Mouse (Mus musculus) brain, embryonic 14.5 days (tissue): ENCODE measurements around the gene Vhl. TPM values are rescaled to one million over a fixed set of nuclear protein-coding genes. Genes with fewer than 3 reads are reported as not detected.
"Not testable (repeated sequence)": the region's sequence is repeated elsewhere in the genome, so short reads cannot be mapped to it uniquely, and the experiment has no call there.

Experiments used
- DNase-seq: peaks from one replicate; pipeline ENCODE4 v3.0.0-alpha.2; 2011; ENCODE audit warnings: low read depth
- CTCF ChIP-seq: fragments of 200-500 bp; IDR thresholded peaks from 2 replicates; pipeline ENCODE4 v1.5.1; 2012; ENCODE audit warnings: inconsistent platforms, mild to moderate bottlenecking, moderate library complexity, borderline replicate concordance; ENCODE audit not compliant: insufficient read depth, insufficient read length; ENCODE audit errors: extremely low read depth
- POLR2A ChIP-seq: fragments of 200-500 bp; IDR thresholded peaks from 2 replicates; pipeline ENCODE4 v1.6.1; 2012; ENCODE audit warnings: mild to moderate bottlenecking, inconsistent platforms, borderline replicate concordance; ENCODE audit not compliant: poor library complexity, insufficient read depth, insufficient read length, severe bottlenecking; ENCODE audit errors: extremely low read depth
- polyA plus RNA-seq: library from polyadenylated mRNA; depleted of rRNA; stranded (reverse); fragments of >200 nt; gene quantifications from 2 replicates; pipeline ENCODE4 v1.2.3, GENCODE M21; 2012

Gene Vhl
- polyA plus RNA-seq, 1 experiment: 71.2 TPM

DNA sequence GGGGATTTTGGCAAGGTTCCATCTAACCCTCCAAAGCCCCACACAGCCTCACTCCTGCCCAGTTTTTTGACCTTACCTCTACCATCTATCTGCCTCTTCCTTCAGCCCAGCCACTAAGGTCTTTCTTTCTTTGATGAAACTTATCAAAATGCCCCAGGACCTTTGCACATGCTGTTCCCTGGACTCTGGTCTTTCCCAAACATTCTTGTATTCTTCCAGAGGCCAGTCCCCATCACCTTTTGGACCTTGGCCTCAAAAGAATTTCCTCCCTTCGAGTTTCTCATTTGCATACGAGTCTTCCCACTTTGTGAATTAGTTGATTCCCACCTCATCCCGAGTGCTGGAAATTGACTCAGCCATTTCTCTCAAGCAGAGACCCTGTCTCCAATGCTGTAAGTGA, 31.7 kb downstream of the Vhl start:
- DNase-seq: no peak
- TF ChIP-seq POLR2A (no peak), CTCF (no peak)

DNA sequence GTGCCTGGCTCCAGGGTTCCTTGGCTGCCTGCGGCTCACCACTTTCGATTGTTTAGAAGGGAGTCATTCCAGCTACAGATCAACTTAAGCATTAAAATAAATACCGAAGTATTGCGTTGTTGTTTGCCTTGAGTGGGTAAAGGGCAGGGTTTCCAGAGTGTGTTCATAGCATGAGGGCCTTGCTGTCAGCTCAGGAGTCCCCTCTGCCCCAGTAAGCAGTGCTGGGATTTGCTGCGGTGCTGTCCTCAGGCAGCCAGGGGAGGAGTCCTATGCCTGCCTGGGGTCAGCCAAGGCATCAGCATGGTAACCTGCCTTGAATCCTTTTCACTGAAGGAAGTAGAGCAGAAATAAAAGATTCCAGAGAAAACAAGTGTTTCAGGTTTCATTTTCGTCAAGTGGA, 33.1 kb downstream of the Vhl start:
- TF ChIP-seq POLR2A: no peak
- TF ChIP-seq CTCF: no peak
- no peak for DNase-seq

DNA sequence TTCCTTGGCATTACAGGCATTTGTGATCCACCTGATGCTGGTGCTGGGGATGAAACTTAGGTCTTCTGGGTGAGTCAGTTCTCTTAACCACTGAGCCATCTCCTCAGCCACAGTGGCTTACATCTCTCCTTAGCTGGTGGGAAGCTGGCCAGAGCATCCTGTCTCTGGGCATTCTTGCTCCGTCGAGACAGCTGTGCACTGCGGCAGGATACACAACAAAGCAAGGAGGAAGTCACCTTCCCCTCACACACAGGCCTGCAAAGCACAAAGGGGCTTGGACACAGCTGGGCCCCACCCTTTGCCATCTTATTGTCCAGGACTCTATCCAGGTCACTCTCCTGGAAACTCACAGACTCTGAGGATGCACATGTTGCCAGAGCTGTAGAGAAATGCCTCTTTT, 34.5 kb downstream of the Vhl start:
- TF ChIP-seq CTCF (no peak), POLR2A (no peak)
- no peak for DNase-seq

DNA sequence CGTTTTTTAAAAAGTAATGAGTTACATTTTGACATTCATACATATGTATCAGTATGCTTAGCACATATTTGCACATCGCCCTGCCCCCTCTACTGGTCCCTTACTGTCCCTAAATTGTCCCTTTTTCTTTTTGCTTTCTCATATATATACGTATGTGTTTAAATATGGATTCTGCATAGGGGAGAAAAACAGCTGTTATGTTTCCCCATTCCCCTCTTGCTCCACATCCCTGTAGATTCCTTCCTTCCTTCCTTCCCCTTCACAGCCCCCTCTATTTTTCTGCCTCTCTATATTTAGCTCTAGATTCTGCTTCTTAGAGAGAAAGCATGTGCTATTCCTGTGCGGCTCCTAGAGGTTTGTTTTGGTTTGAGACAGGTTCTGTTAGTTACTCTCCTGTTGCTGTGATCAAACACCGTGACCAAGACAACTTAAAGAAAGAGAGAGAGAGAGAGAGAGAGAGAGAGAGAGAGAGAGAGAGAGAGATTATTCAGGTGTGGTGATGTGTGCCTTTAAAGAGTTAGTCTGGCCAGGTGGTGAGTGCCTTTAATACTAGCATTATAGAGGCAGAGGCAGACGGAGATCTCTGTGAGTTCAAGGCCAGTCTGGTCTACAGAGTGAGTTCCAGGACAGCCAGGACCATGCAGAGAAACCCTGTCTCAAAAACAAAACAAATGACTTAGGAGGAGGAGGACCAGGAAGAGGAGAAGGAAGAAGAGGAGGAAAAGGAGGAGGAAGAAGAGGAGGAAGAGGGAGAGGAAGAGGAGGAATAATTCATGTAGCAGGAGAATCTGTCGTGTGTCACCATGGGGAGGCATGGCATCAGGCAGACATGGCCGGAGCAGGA, 36.1 kb downstream of the Vhl start:
- TF ChIP-seq CTCF: no peak
- TF ChIP-seq POLR2A: no peak
- no peak for DNase-seq

DNA sequence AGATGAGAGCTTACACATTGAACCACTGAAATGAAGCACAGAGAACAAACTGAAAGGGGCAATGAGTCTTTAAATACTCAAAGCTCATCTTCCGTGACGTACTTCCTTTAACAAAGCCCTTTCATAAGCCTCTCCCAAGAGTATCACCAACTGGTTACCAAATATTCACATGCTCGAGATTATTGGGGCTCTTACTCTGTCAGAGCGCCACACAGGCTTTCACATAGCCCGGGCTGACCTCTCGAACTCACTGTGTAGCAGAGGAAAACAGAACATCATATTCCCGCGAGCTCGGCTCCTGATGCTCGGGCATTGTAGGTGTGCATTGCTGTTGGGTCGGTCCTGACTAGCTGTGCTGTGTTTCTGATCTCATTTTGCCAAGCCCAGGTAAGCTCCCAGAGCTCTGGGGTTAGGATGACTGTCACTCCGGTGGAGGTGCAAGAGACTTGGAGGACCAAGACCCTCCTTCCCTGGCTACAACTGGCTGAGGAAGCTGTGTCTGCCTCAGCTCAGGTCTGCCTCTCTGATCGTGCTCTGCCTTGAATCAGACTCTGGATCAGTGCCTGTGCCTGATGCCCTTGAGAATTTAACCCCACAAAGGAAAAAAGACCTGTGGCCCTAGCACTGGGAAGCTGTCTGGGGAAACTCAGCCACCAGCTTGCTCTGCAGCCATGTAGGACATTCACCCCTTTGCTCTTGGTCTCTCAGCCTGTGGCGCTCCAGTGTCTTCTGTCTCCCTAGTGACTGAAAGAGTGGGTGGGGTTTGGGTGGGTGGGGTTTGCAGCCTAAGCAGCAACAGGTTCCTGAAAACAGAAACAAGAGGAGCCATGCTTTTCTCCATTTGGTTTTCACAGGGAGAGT, 37.0 kb downstream of the Vhl start:
- TF ChIP-seq POLR2A: no peak
- TF ChIP-seq CTCF: no peak
- DNase-seq: no peak

DNA sequence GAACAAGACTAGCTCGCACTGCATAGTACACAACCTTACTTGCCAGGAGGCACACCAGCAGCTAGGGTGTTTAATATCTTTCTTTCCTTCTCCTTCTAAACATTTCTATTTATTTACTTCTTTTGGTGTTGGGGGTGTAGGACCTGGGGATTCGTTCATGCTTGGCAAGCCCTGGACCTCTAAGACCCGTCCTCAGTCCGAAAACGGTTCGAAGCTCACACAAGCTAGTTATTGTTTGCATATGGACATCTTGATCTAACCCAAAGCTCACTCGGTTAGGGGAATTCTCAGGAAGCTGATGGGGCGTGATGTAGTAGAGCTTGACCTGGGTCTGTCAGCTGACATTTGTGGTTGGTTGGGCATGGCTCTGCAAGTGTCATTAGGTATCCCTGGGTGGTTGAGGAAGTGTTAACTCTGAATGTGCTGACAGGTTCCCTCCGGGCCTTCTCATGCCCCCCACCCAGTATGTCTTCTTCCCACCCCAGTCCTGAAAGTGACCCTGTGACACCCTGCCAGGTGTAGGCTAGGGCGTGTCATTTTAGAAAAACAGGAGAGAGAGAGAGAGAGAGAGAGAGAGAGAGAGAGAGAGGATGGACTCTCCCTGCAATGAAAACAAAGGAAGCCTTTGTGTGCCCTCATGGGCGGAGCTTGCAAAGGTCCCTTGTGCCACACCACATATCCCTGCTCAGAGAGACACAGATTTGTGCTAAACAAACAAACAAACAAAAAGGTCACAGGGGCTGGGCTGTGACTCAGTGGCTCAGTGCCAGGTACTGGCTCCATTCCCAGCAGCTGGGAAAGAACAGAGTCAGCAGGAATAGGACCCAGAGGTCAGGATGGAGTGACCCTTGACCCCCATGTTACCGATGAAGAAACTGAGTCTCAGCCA, 37.8 kb downstream of the Vhl start:
- DNase-seq: peak; percentile 12
- TF ChIP-seq POLR2A (no peak), CTCF (no peak)

DNA sequence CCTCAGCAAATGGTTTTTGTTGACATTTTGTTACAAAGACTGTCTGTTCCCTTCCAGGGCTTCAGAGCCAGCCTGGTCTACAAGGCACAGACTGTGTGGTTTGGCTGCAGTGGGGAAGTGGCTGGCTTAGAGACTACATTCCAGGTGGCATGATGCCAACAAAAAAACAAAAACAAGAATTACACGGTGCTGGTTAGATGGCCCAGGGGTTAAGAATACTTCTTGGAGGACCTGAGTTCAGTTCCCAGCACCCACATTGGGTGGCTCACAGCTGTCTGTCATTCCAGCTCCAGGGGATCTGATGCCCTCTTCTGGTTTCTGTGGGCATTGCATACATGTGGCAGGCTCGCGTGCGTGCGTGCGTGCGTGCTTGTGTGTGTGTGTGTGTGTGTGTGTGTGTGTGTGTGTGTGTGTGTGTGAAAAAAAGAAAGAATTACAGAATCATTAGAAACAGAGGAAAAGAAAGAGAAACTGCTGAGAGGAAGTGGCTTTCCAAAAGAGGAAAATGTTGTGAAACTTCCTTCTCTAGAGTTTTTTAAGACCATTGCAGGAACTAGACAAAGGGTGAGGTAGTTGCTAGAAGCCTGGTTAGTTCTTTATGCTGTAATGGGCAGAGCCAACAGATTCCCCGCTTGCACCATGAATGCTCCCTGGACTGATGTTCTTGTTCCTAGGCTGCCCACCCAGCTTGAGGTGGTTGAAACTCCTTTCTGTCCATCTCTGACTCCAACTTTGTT, 39.4 kb downstream of the Vhl start:
- TF ChIP-seq POLR2A (no peak), CTCF (no peak; the same call in 1 of the 2 replicates)
- no peak for DNase-seq

DNA sequence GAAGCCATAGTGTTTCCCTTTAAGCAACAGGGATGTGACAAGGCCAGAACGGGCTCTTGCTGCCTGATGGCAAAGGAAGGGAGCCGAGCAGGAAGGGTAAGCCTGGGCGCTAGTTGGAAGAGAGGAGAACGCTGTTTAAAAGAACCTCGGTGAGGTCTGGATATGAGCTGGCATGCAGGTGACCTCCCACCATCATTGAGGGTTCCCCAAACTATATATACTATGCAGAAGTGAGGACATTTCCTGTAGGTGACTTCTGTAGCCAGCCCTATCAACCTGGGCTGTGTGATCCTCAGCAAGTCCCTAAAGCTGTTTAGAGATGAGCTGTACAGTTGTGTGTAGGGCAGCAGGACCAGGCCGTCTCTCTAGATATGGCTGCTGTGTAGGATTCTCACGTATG, 40.5 kb downstream of the Vhl start:
- no peak for DNase-seq
- TF ChIP-seq CTCF: no peak

DNA sequence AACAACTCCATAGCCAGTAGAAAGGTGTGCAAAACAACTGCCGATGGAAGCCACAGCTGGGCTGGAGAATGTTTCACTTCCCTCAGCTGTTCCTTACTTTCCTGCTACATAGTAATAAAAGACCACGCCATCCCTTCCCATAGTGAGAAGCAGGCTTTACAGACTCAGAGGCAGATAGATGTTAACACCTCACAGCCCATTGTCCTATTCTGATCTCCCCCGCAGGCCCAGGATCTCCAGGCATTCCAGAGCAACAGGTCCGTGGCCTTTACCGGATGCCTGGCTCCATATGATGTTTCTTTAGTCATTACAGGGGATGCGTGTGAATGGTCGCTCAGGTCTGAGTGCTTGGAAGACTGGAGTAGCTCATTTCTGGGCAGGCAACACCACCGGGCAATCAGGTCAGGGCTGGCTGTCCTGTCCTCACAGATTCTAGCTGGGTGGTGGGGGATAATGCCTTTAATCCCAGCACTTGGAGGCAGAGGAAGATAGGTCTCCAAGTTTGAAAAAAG, 43.9 kb downstream of the Vhl start:
- no peak for TF ChIP-seq POLR2A
- no peak for TF ChIP-seq CTCF
- no peak for DNase-seq

DNA sequence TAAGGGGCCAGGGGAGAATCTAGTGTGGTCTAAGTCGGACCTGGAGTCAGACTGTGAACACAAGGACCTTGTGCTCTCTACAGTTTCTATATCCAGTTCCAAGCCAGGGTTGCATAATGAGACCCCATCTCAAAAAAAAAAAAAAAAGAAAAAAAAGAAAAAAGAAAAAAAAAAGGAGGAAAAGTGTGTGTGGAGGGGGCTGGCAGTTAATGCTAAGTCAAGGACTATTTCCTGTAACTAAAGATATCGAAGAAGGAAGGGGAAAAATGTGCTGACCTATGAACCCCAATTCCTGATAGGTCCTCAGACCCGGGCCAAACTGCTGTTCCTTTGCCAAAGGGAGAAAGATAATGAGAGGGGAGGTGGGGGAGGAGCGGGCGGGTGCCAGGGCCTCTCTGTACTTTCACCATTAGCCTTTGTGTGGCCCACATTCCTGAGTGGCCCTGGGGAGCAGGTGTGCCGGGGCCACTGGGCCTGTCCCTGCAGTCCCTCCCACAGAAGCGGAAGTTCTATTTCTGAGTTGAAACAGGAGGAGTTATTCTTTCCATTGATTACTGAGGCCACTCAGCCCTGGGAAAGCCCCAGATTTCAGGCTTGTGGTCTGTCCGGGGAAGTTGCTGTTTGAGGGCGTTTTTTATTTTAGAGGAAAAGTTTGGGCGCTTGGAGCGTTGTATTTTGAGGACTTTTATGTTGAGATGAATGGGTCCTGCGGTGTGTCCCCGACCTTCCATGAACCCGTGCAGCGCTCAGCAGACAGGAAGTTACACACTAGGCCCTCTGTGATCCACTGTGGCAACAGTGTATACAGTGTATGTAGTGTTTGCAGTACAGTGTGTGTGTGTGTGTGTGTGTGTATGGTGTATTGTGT, 44.8 kb downstream of the Vhl start:
- TF ChIP-seq POLR2A (no peak), CTCF (no peak)
- DNase-seq: peak; percentile 19

DNA sequence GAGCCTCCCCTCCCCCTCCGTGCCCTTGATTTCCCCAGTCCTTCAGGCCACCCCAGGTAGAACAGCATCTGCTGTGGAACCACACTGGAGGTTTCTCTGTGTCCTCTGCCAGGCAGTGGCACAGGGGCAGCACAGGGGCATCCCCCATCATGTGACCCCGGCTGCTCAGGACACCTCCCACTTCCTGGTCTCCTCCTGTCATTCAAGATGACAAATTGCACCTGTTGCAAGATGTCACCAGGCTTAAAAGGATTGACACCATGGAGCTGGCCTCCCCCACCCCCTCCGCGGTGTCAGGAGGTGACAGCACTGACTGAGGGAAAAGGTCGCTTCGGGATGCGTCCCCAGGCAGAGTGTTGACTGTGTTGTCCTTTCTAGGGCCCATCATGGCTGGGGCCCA, 46.1 kb downstream of the Vhl start:
- DNase-seq: no peak
- TF ChIP-seq POLR2A (no peak), CTCF (no peak)

DNA sequence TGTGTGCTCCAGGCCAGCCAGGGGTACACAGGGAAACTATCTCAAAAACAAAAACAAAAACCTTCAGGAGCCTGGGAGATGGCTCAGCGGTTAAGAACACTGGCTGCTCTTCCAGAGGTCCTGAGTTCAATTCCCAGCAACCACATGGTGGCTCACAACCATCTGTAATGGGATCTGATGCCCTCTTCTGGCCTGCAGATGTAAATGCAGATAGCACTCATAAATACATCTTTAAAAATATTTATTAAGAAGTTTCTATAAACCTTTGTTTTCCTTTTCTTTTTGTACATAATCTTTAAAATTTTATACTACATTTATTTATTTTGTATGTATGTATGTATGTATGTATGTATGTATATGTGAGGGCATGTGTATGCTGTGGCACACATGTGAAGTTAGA, 48.3 kb downstream of the Vhl start:
- DNase-seq: not testable (repeated sequence)
